Mouse (Mus musculus) liver, embryonic 15.5 days (tissue): Measurements from ENCODE around the gene Nck2. TPM values are rescaled to one million over a fixed set of nuclear protein-coding genes. Genes with fewer than 3 reads are reported as not detected.
A peak's percentile ranks its signal among the peaks of the same experiment; 100 is the strongest.
"Not testable (repeated sequence)": the region's sequence is repeated elsewhere in the genome, so short reads cannot be mapped to it uniquely, and the experiment has no call there.

ENCODE experiments used
- ATAC-seq: fragments of 200-750 bp; cut with Nextera tagmentation; 2 replicates; pipeline ENCODE4 v1.8.0; 2017; ENCODE audit warnings: moderate number of reproducible peaks, mild to moderate bottlenecking, moderate library complexity; ENCODE audit not compliant: insufficient read depth
- H3K27ac ChIP-seq: fragments of 300-500 bp; sonication (generic); replicated peaks from 2 replicates; pipeline ENCODE4 v1.5.1; 2015; ENCODE audit warnings: mild to moderate bottlenecking, inconsistent platforms
- H3K27me3 ChIP-seq: fragments of 300-500 bp; sonication (generic); 2 replicates; pipeline ENCODE4 v1.6.1; 2015; ENCODE audit warnings: mild to moderate bottlenecking, inconsistent platforms
- H3K36me3 ChIP-seq: fragments of 300-500 bp; sonication (generic); replicated peaks from 2 replicates; pipeline ENCODE4 v1.6.1; 2015; ENCODE audit warnings: moderate library complexity, mild to moderate bottlenecking, inconsistent platforms
- H3K4me1 ChIP-seq: fragments of 300-500 bp; sonication (generic); replicated peaks from 2 replicates; pipeline ENCODE4 v1.6.1; 2015; ENCODE audit warnings: inconsistent platforms
- H3K4me2 ChIP-seq: fragments of 300-500 bp; sonication (generic); 2 replicates; pipeline ENCODE4 v1.6.1; 2015; ENCODE audit warnings: moderate library complexity, mild to moderate bottlenecking, inconsistent platforms
- H3K4me3 ChIP-seq: fragments of 300-500 bp; sonication (generic); replicated peaks from 2 replicates; pipeline ENCODE4 v1.5.1; 2015; ENCODE audit warnings: mild to moderate bottlenecking, inconsistent platforms
- H3K9ac ChIP-seq: fragments of 300-500 bp; sonication (generic); 2 replicates; pipeline ENCODE4 v1.6.1; 2015; ENCODE audit warnings: moderate library complexity, mild to moderate bottlenecking, inconsistent platforms
- H3K9me3 ChIP-seq: fragments of 300-500 bp; sonication (generic); replicated peaks from 2 replicates; pipeline ENCODE4 v1.6.1; 2016; ENCODE audit warnings: inconsistent platforms
- WGBS: fragments of 180-500 bp; shearing (Covaris S2); methylation state at CpG from one replicate; pipeline ENCODE4 v1.1.7; 2015; ENCODE audit warnings: mixed read lengths; ENCODE audit not compliant: insufficient replicate concordance; 5-methylcytosine and 5-hydroxymethylcytosine counted together
- polyA plus RNA-seq: library from polyadenylated mRNA; unstranded; fragments of >200 nt; fragmentation: Nextera tagmentation; extraction: Ambion mirVana; gene quantifications from 2 replicates; pipeline ENCODE4 v1.2.1, GENCODE M21; 2015

Nck2 gene
- polyA plus RNA-seq, 1 experiment from 2014 or later: 10.2 TPM

DNA sequence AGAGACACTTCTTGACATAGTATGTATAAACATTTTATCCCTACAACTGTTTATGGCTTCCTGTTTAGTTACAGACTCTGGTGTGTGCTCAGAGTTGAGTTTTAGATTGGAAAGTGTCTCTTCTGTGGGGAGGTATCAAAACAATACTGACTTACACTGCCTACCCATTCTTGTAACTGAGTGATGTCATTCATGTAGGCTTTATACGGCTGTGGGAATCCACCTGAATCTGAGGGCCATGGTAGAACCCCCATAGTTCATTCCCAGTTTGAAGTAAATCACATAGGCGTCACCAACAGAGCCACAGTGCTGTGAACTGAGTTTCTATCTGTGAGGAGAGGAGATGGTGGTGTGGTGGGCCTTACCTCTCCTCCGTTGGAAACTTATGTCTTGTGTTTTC is 92.6 kb downstream of the Nck2 start:
- 76% methylated on average over 3 of the region's 3 CpGs for WGBS
- H3K9ac ChIP-seq: no peak overlapping the region
- H3K4me1 ChIP-seq: peaks cover 69% of the 10 kb centered on the region

GRCm38 (mm10) chr1:43537496-43537895 is 93.1 kb downstream of the Nck2 start:
- no peak for ATAC-seq
- no peaks in the 10 kb centered on the region for H3K27me3 ChIP-seq
- H3K4me1 ChIP-seq: peaks cover 69% of the 10 kb centered on the region
- H3K9me3 ChIP-seq: no peaks in the 10 kb centered on the region
- no peak overlapping the region for H3K4me3 ChIP-seq
- H3K27ac ChIP-seq: no peak overlapping the region
- no peaks in the 10 kb centered on the region for H3K36me3 ChIP-seq
- no peak overlapping the region for H3K9ac ChIP-seq
- no peak overlapping the region for H3K4me2 ChIP-seq

More for the DNA sequence above, 92.6 kb downstream of the Nck2 start:
- no peak for ATAC-seq
- no peak overlapping the region for H3K27ac ChIP-seq
- H3K36me3 ChIP-seq: no peaks in the 10 kb centered on the region
- H3K4me2 ChIP-seq: no peak overlapping the region
- no peaks in the 10 kb centered on the region for H3K27me3 ChIP-seq
- H3K4me3 ChIP-seq: no peak overlapping the region
- no peaks in the 10 kb centered on the region for H3K9me3 ChIP-seq

DNA sequence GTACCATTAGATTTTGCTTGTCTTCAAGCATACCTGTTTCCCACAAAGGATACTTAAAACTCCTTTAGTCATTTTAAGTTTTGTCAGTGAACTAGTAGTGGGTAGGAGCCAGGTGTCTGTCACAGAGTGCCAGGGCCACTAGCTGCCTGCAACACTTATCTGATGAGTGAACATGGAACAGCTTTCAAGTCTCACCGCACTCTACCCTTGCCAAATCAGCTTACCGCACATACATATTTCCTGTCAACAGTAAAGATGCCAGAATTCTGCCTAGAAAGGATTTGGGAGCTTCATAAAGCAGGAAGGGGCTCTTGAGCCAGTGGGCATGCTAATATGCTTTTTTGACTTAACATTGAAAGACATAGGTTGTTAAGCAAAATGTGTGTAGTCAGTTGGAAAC is 94.3 kb downstream of the Nck2 start:
- peaks cover 62% of the 10 kb centered on the region for H3K4me1 ChIP-seq
- no peak overlapping the region for H3K4me3 ChIP-seq
- no peaks in the 10 kb centered on the region for H3K9me3 ChIP-seq
- no peak overlapping the region for H3K27ac ChIP-seq
- H3K27me3 ChIP-seq: no peaks in the 10 kb centered on the region
- no peak overlapping the region for H3K4me2 ChIP-seq
- H3K36me3 ChIP-seq: no peaks in the 10 kb centered on the region
- 17% methylated on average over 2 of the region's 2 CpGs for WGBS
- ATAC-seq: no peak
- no peak overlapping the region for H3K9ac ChIP-seq

DNA sequence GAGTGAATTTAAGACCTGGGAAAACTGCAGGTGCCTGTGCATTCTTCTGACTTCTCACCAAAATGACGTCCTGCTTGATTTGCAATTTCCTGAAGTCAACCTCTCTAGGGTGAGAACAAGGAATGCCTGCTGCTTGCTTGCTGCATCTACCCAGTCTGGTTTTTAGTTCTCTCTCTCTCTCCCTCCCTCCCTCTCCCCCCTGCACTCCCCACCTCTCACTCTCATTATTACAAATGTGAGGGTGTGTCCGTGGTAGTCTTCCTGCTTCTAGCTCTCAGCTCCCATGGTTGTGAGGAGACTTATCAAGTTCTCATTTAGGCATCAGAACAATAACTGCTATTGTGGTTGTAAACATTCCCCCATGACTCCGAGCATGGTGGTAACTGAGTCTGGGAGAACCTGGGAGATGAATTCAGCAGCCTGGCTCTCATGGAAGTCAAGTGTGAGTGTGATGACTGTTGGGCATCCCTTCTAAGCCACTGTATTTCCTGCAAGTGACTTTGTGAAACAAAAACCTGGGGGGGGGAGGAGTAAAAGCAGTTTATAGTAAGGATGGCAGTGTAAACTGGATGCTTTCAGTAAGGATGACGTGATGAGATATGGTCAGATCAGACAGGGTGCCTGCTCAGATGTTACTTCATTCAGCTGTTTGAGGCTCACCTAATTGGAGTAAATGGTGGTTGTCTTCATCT is 95.5 kb downstream of the Nck2 start:
- Histone ChIP-seq H3K27me3 (no peaks in the 10 kb centered on the region), H3K36me3 (no peaks in the 10 kb centered on the region), H3K9me3 (no peaks in the 10 kb centered on the region), H3K4me2 (no peak overlapping the region), H3K4me1 (peaks cover 51% of the 10 kb centered on the region), H3K4me3 (no peak overlapping the region), H3K27ac (no peak overlapping the region), H3K9ac (no peak overlapping the region)
- 43% methylated on average over 4 of the region's 4 CpGs for WGBS
- ATAC-seq: no peak

GRCm38 (mm10) chr1:43542339-43542738 is 98.0 kb downstream of the Nck2 start:
- ATAC-seq: no peak
- Histone ChIP-seq H3K9ac (no peak overlapping the region), H3K27me3 (no peaks in the 10 kb centered on the region), H3K4me1 (peaks cover 46% of the 10 kb centered on the region), H3K4me3 (no peak overlapping the region), H3K36me3 (0 out of 2 replicates have a peak, but pooled peaks cover 3% of the 10 kb centered on the region), H3K27ac (no peak overlapping the region), H3K9me3 (no peaks in the 10 kb centered on the region), H3K4me2 (no peak overlapping the region)
- 20% methylated on average over 4 of the region's 4 CpGs for WGBS

DNA sequence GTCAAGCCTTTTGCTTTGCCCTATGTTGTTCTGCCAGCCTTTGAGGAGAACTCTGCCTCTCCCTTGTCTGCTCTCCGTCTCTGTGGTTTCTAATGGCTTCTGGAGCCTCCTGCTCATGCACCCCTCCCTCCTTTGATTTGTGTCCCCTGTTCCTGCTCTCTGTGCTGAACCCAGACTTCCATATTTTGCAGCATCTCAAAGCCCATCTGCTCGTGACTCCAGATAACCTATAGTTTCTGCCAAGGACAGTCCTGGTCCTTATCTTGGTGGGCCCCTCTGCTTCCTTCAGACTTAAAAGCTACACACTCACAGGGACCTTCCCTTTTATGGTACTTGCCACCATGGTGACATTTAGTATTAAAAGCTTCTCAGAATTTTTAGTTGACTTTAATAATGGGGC is 103.3 kb downstream of the Nck2 start:
- no peaks in the 10 kb centered on the region for H3K27me3 ChIP-seq
- peak overlapping the region; percentile 50 for H3K4me2 ChIP-seq
- peak overlapping the region; percentile 53 for H3K27ac ChIP-seq
- no peaks in the 10 kb centered on the region for H3K9me3 ChIP-seq
- 9% methylated on average over 2 of the region's 2 CpGs for WGBS
- H3K4me1 ChIP-seq: peaks cover 38% of the 10 kb centered on the region
- peak; percentile 88 for ATAC-seq
- H3K4me3 ChIP-seq: no peak overlapping the region
- H3K9ac ChIP-seq: no peak overlapping the region
- H3K36me3 ChIP-seq: 0 out of 2 replicates have a peak, but pooled peaks cover 3% of the 10 kb centered on the region

DNA sequence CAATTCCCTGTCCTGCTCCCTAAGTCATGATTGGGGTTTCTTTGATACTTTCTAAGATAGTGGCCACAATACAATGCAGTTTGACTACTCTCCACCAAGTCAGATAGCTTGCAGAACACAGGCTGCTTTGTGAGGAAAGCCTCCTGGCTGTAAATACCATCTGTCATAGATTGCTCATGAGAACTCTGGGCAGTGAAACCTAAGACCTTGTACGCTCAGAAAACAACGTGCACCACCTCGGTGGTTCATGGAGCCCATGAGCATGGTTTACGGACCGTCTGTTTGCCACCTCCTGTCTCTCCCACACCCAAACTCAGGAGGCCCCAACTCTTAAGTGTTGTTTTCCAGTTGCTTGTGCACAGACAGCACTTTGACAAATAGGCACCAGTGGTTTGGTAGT is 104.4 kb downstream of the Nck2 start:
- no peak for ATAC-seq
- Histone ChIP-seq H3K9ac (no peak overlapping the region), H3K27me3 (no peaks in the 10 kb centered on the region), H3K27ac (peak overlapping the region; percentile 53; the same call in 1 of the 2 replicates), H3K4me3 (no peak overlapping the region), H3K4me2 (no peak overlapping the region), H3K4me1 (peaks cover 46% of the 10 kb centered on the region), H3K36me3 (peaks cover 3% of the 10 kb centered on the region; the same call in 1 of the 2 replicates), H3K9me3 (no peaks in the 10 kb centered on the region)
- 69% methylated on average over 5 of the region's 5 CpGs for WGBS

- Histone ChIP-seq H3K4me1 (peaks cover 60% of the 10 kb centered on the region), H3K4me2 (no peak overlapping the region), H3K27ac (no peak overlapping the region), H3K4me3 (no peak overlapping the region), H3K9ac (no peak overlapping the region), H3K27me3 (no peaks in the 10 kb centered on the region), H3K9me3 (no peaks in the 10 kb centered on the region), H3K36me3 (peaks cover 14% of the 10 kb centered on the region)
- ATAC-seq: no peak
- 87% methylated on average over 3 of the region's 3 CpGs for WGBS
Observed at GRCm38 (mm10) chr1:43550525-43550924, 106.1 kb downstream of the Nck2 start.

- not testable (repeated sequence) for H3K4me2 ChIP-seq, H3K4me3 ChIP-seq, H3K27me3 ChIP-seq, H3K9ac ChIP-seq, ATAC-seq, H3K9me3 ChIP-seq, H3K27ac ChIP-seq
- 78% methylated on average over 37 of the region's 37 CpGs for WGBS
- H3K36me3 ChIP-seq: peaks cover 11% of the 10 kb centered on the region
- H3K4me1 ChIP-seq: peaks cover 66% of the 10 kb centered on the region
Observed at GRCm38 (mm10) chr1:43553989-43554679, 109.8 kb downstream of the Nck2 start.

GRCm38 (mm10) chr1:43555222-43555974 is 111.0 kb downstream of the Nck2 start:
- 57% methylated on average over 12 of the region's 12 CpGs for WGBS
- H3K27ac ChIP-seq: peak overlapping the region; percentile 46
- H3K4me3 ChIP-seq: no peak overlapping the region
- ATAC-seq: no peak
- H3K9me3 ChIP-seq: no peaks in the 10 kb centered on the region
- no peaks in the 10 kb centered on the region for H3K27me3 ChIP-seq
- H3K4me2 ChIP-seq: no peak overlapping the region
- no peak overlapping the region for H3K9ac ChIP-seq
- H3K36me3 ChIP-seq: peaks cover 11% of the 10 kb centered on the region
- H3K4me1 ChIP-seq: peaks cover 73% of the 10 kb centered on the region

GRCm38 (mm10) chr1:43558329-43558728 is 114.0 kb downstream of the Nck2 start:
- Histone ChIP-seq H3K9me3 (no peaks in the 10 kb centered on the region), H3K4me3 (no peak overlapping the region), H3K36me3 (peaks cover 11% of the 10 kb centered on the region), H3K27ac (peak overlapping the region; percentile 80), H3K4me2 (peak overlapping the region; percentile 49), H3K27me3 (no peaks in the 10 kb centered on the region), H3K9ac (peak overlapping the region; percentile 19; the same call in 1 of the 2 replicates), H3K4me1 (peaks cover 85% of the 10 kb centered on the region)
- peak; percentile 60 for ATAC-seq
- 20% methylated on average over 3 of the region's 3 CpGs for WGBS
